Mouse (Mus musculus) kidney, adult 2 months (tissue): ENCODE data around the gene Pdp2. TPM values are rescaled to one million over a fixed set of nuclear protein-coding genes. Genes with fewer than 3 reads are reported as not detected.

Experiments
- DNase-seq: peaks from one replicate; pipeline ENCODE4 v3.0.0; 2021
- H3K27ac ChIP-seq: fragments of 200-500 bp; 2 replicates; pipeline ENCODE4 v1.5.1; 2012; ENCODE audit warnings: low read depth, low read length, control low read depth, inconsistent platforms; ENCODE audit not compliant: insufficient read depth
- H3K27me3 ChIP-seq: fragments of 200-500 bp; replicated peaks from 2 replicates; pipeline ENCODE4 v1.6.1; 2012; ENCODE audit warnings: mild to moderate bottlenecking, moderate library complexity, low read length, inconsistent platforms; ENCODE audit not compliant: control insufficient read depth, insufficient read depth
- H3K36me3 ChIP-seq: fragments of 200-500 bp; 2 replicates; pipeline ENCODE4 v1.6.1; 2012; ENCODE audit warnings: mild to moderate bottlenecking, moderate library complexity, low read length, inconsistent platforms; ENCODE audit not compliant: control insufficient read depth, insufficient read depth
- H3K4me1 ChIP-seq: fragments of 200-500 bp; 2 replicates; pipeline ENCODE4 v1.6.1; 2011; ENCODE audit warnings: low read length; ENCODE audit not compliant: control insufficient read depth, insufficient read depth
- H3K4me3 ChIP-seq: fragments of 200-500 bp; 2 replicates; pipeline ENCODE4 v1.5.1; 2011; ENCODE audit warnings: mild to moderate bottlenecking, low read depth, low read length, control low read depth; ENCODE audit not compliant: insufficient read depth
- CTCF ChIP-seq: fragments of 200-500 bp; conservative IDR thresholded peaks from 2 replicates; pipeline ENCODE4 v1.5.1; 2011; ENCODE audit warnings: low read depth, mild to moderate bottlenecking, control low read depth, low read length, moderate library complexity, mixed read lengths; ENCODE audit not compliant: insufficient read depth, insufficient read length
- POLR2A ChIP-seq: fragments of 200-500 bp; IDR thresholded peaks from one replicate; pipeline ENCODE4 v1.6.1; 2011; ENCODE audit warnings: low read depth, low read length, control low read depth
- WGBS: fragments of 180-500 bp; shearing (Covaris S2); methylation state at CpG from one replicate; pipeline ENCODE4 v1.1.7; 2018; 5-methylcytosine and 5-hydroxymethylcytosine counted together
- polyA plus RNA-seq: library from polyadenylated mRNA; depleted of rRNA; stranded (reverse); fragments of >200 nt; gene quantifications from 2 replicates; pipeline ENCODE4 v1.2.3, GENCODE M21; 2012

The Pdp2 gene
- polyA plus RNA-seq, 1 experiment = 29.2 TPM

DNA sequence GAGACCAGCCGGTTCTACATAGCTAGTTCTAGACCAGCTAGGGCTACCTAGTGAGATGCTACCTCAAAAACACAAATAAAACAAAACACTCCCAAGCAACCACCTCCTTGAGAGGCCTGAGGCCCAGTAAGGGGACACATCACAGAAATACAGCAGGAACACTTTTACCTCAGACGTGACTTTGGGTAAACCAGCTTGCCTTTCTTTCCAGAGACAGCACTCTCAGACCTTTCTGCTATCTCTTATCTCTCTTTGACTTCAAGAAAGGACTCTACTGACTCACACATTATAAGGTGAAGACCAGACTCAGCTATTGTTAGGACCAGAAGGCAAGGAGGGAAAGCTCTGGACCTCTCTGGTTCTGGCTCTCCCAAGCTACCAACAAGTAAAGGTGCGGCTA, 967 bp upstream of the Pdp2 start:
- H3K4me3 ChIP-seq = no peak overlapping the region
- H3K36me3 ChIP-seq = peaks cover 8% of the 10 kb centered on the region; the same call in 1 of the 2 replicates
- DNase-seq = no peak
- no peaks in the 10 kb centered on the region for H3K27me3 ChIP-seq
- TF ChIP-seq POLR2A (no peak), CTCF (no peak)
- over 99% methylated on average over 3 of the region's 3 CpGs for WGBS
- H3K4me1 ChIP-seq = peaks cover 12% of the 10 kb centered on the region; the same call in 1 of the 2 replicates
- no peak overlapping the region for H3K27ac ChIP-seq

DNA sequence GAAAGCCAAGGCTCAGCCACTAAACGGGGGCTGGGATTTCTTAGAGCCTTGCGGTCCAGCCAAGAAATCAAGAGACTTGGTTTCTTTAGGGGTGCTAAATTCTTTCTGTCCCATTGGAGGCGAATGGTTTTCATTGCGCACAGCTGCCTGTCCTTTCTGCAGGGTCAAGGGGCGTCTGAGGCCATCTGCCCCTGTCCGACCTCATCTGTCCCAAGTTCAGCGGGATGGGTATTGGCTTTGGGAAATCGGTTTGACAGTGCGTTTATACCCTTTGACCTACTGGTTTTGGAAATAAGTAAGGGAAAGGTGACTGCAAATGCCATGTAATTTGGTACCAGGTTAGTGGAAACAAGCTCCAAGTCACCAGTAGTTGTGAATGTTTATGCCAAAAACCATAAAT, 605 bp downstream of the Pdp2 start:
- peak; percentile 71 for DNase-seq
- TF ChIP-seq POLR2A (no peak), CTCF (no peak)
- no peaks in the 10 kb centered on the region for H3K27me3 ChIP-seq
- H3K36me3 ChIP-seq = peaks cover 8% of the 10 kb centered on the region; the same call in 1 of the 2 replicates
- 3% methylated on average over 9 of the region's 9 CpGs for WGBS
- H3K4me1 ChIP-seq = peaks cover 23% of the 10 kb centered on the region; the same call in 1 of the 2 replicates
- peak overlapping the region; percentile 92 for H3K27ac ChIP-seq
- peak overlapping the region; percentile 89 for H3K4me3 ChIP-seq

DNA sequence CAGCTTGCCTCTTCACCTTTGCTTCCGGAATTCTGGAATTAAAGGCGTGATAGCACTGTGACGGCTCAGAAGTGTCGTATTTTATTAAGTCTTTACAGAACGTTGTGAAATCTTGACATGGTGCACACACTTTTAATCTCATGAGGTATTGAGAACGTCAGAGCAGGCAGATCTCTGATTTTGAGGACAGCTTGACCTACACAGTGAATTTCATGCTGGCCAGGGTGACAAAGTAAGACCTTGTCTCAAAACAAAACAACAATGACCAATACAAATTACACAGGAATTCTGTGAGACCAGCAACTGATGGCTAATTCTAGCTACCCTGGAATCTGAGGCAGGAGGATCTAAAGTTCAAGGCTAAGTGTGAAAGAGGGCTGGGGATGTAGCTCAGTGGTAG, 1.3 kb downstream of the Pdp2 start:
- H3K4me1 ChIP-seq = peaks cover 24% of the 10 kb centered on the region; the same call in 1 of the 2 replicates
- no peaks in the 10 kb centered on the region for H3K27me3 ChIP-seq
- peak overlapping the region; percentile 37 for H3K4me3 ChIP-seq
- TF ChIP-seq POLR2A = no peak
- TF ChIP-seq CTCF = no peak
- no peak for DNase-seq
- WGBS = 55% methylated on average over 6 of the region's 6 CpGs
- H3K27ac ChIP-seq = peak overlapping the region; percentile 70
- peaks cover 8% of the 10 kb centered on the region; the same call in 1 of the 2 replicates for H3K36me3 ChIP-seq

DNA sequence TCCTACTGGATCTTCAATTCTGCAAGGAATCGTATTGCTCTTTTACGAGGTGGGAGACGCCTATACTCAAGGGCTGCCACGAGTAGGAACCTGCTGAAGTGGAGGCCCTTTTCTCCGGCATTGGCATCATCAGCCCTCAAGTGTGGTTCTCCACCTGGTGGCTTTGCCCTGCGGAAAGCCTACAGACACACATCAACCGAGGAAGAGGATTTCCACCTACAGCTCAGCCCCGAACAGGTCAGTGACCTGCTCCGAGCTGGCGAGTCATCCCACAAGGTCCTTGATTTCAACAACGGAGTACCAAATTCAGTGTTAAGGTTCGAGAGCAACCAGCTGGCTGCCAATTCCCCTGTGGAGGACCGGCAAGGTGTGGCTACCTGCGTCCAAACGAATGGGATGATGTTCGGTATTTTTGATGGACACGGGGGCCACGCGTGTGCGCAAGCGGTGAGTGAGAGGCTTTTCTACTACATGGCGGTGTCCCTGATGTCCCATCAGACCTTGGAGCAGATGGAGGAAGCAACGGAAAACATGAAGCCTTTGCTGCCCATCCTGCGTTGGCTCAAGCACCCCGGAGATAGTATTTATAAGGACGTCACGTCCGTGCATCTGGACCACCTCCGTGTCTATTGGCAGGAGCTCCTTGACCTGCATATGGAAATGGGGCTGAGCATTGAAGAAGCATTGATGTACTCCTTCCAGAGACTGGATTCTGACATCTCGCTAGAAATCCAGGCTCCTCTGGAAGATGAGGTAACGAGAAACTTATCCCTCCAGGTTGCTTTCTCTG, 2.5 kb downstream of the Pdp2 start:
- TF ChIP-seq POLR2A (no peak), CTCF (no peak)
- H3K4me1 ChIP-seq = peaks cover 29% of the 10 kb centered on the region; the same call in 1 of the 2 replicates
- no peaks in the 10 kb centered on the region for H3K27me3 ChIP-seq
- WGBS = 87% methylated on average over 31 of the region's 31 CpGs
- H3K4me3 ChIP-seq = no peak overlapping the region
- H3K27ac ChIP-seq = peak overlapping the region; percentile 30
- no peak for DNase-seq
- peaks cover 8% of the 10 kb centered on the region; the same call in 1 of the 2 replicates for H3K36me3 ChIP-seq

DNA sequence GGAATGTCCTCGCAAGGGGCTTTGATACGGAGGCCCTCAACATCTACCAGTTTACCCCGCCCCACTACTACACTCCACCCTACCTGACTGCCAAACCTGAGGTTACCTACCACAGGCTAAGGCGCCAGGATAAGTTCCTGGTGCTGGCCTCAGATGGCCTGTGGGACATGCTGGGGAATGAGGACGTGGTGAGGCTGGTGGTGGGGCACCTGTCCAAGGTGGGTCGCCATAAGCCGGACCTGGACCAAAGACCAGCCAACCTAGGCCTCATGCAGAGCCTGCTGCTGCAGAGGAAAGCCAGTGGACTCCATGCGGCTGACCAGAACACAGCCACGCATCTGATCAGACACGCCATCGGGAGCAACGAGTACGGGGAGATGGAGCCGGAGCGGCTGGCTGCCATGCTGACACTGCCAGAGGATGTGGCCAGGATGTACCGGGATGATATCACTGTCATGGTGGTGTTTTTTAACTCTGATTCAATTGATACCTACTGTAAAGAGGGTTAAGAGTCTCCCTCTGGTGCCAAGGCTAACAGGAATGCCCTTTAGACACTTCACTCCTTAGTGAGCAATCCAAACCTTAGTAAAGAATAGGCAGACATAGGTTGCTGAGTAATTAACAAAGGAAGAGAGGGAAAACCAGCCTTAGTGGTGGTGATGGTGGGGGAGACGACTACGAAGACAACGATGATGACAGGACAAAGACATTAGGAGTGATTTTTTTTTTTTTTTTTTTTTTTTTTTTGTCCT, 3.5 kb downstream of the Pdp2 start:
- DNase-seq = no peak
- H3K4me1 ChIP-seq = peaks cover 37% of the 10 kb centered on the region; the same call in 1 of the 2 replicates

DNA sequence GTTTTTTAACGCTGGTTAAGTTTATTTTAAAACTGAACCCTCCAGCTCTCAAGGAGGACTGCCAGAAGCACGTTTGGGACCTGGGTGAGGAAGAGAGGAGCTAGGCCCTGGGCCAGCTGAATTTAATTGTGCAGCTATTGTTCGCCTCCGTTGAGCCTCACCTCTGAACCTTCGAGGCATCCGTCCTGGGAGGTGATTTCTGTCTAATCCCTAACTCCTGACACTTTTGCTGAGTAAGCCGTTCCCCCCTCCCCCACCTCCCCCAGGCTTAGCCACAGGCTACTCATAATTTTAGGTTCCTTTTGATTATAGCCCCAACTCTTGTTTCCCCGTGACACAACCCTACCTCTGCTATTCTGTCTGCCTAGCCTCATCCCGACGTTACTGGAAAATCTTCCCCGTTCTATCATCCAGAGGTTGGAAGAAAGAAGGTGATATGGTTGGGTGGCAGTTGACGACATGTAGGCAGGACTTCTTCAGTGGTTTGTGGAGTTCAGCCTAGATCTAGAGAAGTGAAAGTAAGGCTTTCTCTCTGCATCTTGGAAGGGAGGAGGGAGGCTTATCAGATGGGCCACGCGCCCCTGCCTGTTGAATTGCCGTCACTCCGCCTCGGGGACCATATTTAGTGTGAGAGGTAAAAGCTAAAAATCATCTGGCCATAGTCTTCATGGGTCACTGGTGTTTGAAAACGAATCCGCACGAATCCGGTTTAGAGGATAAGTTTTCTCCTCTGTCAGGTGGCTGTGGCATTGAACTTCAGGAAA, 4.7 kb downstream of the Pdp2 start:
- DNase-seq = peak; percentile 82
- TF ChIP-seq POLR2A = no peak
- no peak for TF ChIP-seq CTCF
- peaks cover 8% of the 10 kb centered on the region; the same call in 1 of the 2 replicates for H3K36me3 ChIP-seq
- H3K27ac ChIP-seq = peak overlapping the region; percentile 75
- 30% methylated on average over 21 of the region's 21 CpGs for WGBS
- peaks cover 37% of the 10 kb centered on the region; the same call in 1 of the 2 replicates for H3K4me1 ChIP-seq
- no peak overlapping the region for H3K4me3 ChIP-seq
- no peaks in the 10 kb centered on the region for H3K27me3 ChIP-seq

More for the DNA sequence above, 3.5 kb downstream of the Pdp2 start:
- TF ChIP-seq POLR2A (no peak), CTCF (no peak)
- H3K27ac ChIP-seq = no peak overlapping the region
- peaks cover 8% of the 10 kb centered on the region; the same call in 1 of the 2 replicates for H3K36me3 ChIP-seq
- 76% methylated on average over 19 of the region's 19 CpGs for WGBS
- no peak overlapping the region for H3K4me3 ChIP-seq
- no peaks in the 10 kb centered on the region for H3K27me3 ChIP-seq
